Mouse (Mus musculus) heart, postnatal 36 days (tissue): Measurements from ENCODE around the gene Kctd17. TPM values are rescaled to one million over a fixed set of nuclear protein-coding genes. Genes with fewer than 3 reads are reported as not detected.

Source experiments
- DNase-seq, 2 experiments: peaks; one replicate each; pipeline ENCODE4 v3.0.0; 2021 to 2022
- intact Hi-C: fragments of 180-260 bp; cut with DNase I; formaldehyde crosslinking; loops from one replicate; pipeline ENCODE4 v1.15.1; 2025
- total RNA-seq, 2 experiments: library from RNA; stranded (reverse); gene quantifications; 2 replicates each; pipeline ENCODE4 v1.2.3; 2021

The Kctd17 gene
- total RNA-seq, 2 experiments from 2014 or later: 28.0 to 30.3 TPM

GRCm38 (mm10) chr15:78473442-78473841, 45.1 kb downstream of the Kctd17 start:
- intact Hi-C loops: no loop called here
- DNase-seq: no peak

GRCm38 (mm10) chr15:78475604-78476031, 47.3 kb downstream of the Kctd17 start:
- DNase-seq: no peak

DNA sequence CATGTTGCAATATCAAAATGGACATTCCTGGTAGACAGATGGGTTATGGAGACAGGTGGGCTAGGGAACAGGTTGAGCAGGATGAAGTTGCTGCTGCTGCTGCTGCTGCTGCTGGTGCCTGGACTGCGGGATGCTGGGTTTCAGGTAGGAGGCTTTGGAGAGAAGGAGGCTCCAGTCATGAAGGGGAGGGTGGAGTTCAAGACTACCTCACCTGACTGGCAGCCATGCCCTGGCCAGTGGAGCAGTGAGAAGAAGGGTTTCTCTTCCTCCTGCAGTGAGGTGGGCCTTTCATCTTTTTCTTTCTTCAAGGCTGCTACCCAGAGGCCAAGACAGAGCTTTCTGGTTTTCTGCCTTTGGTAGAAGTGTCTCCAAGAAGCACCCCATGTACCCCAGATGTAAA, 48.5 kb downstream of the Kctd17 start:
- DNase-seq: no peak
- intact Hi-C loops: no loop called here

More at GRCm38 (mm10) chr15:78475604-78476031, 47.3 kb downstream of the Kctd17 start:
- intact Hi-C loops: no loop called here

DNA sequence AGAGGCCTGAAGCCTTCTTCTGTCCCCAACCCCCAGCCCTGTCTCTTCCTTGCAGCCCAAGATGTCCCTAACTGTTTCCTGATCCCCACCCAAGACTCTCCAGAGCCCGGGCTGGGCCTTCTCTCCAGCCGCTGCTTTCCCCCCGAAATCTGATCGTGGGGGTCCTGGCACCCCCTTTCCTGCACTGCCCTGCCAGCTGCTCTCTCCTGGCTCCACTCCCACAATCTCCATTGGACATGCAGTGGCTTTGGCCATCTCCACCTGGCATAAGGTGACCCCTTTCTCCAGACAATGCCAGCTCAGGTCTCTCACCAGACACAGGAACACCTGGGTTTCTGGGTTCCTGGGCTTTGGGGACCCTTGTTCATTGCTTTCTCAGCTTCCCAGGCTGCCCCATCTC, 49.7 kb downstream of the Kctd17 start:
- intact Hi-C loops: no loop called here
- DNase-seq: no peak

DNA sequence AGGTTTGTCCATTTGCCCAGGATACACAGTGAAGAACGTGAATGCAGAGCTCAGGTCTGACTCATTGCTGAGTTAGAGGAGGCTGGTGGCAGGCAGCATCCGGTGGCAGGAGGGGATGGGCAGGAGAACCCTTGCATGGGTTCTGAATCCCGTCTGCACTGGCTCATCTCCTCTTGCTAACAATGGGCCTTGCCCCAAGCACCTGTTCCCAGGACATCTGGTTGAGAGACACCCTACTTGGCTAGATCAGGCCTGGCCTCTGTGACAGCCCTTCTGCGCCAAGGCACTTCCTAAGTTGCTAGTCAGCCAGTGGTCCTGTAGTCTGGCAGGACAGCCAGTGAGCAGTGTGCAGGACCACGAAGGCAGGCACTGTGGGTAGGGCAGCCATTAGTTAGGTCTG, 51.1 kb downstream of the Kctd17 start:
- DNase-seq: no peak
- intact Hi-C loops: no loop called here

DNA sequence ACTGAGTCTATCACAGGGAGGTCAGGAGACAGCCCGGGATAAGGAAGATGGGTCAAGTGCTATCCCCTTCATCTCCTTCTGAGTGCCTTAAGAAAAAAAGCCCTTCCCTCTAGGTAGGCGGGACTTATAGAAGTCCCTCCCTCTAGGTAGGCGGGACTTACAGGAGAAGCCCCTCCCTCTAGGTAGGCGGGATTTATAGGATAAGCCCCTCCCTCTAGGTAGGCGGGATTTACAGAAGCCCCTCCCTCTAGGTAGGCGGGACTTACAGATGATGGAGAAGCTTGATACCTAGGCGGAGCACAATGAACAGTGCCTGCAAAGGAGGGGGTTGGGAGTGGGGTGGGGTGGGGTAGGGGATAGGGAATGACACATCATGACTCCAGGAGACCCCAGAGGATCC, 51.7 kb downstream of the Kctd17 start:
- intact Hi-C loops: no loop called here
- no peak for DNase-seq

DNA sequence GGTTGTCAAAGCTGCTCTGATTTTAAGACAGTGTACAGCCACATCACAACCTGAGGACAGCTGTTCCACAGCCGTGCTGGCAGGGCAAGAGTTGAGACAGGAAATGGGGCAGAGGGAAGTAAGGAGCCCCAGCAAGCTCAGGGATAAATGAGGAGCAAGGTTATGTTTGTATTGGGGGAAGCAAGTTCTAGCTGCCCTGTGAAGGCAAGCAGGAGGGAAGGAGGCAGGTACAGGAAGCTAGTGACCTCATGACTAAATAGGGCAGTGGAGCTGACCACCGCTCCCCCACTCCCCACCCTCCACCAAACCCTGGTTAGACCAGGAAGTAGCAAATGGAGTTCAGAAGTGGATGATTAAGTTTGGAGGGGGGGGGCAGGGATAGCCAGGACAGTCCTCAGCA, 52.6 kb downstream of the Kctd17 start:
- DNase-seq: no peak
- intact Hi-C loops: no loop called here

DNA sequence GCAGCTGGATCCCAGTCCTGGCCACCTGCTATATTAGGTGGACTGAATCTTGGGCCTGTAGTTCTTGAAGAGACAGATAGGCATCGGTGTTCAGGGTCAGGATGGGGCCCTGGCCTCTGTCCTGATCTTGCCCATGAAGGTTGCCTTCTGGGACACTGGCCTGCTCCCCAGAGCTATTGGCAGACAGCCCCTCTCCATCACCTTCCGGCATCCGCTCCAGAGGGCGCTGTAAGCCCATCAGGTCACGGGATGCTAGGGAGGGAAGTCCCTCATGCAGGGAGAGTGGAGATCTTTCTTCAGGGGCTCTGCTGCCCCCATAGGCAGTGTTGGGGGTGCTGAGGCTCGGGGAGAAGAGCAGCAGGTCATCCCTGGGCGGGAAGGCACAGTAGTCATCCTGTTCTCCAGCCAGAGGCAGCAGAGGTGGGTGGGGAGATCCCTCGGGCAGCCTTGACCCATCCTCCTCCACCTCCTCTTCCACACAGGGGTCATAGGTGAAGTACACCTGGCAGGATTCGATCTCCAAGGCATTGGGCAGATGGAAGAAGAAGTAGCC, 53.2 kb downstream of the Kctd17 start:
- DNase-seq: peak; percentile 10 to 17
- intact Hi-C loops: no loop called here

- intact Hi-C loops: no loop called here
- no peak for DNase-seq
Measured at GRCm38 (mm10) chr15:78482518-78482917, 54.2 kb downstream of the Kctd17 start.

DNA sequence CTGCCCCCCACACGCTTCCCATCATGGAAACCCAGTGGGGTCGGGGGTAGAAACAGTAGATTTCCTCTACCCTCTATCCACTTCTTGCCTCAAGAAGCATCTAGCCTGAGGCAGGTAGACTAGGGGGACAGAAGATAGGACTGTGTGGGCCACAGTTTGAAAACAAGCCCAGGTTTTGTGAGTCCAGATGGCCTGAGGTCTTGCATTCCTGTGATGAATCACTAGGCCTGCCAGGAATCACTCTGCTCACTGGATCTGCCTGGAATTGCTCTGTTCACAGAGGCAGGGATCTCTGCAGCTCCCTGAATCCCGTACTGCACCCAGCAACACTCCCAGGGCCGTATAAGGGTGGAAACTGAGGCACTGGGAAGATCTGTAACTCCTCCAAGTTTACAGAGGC, 54.9 kb downstream of the Kctd17 start:
- DNase-seq: no peak
- intact Hi-C loops: no loop called here

DNA sequence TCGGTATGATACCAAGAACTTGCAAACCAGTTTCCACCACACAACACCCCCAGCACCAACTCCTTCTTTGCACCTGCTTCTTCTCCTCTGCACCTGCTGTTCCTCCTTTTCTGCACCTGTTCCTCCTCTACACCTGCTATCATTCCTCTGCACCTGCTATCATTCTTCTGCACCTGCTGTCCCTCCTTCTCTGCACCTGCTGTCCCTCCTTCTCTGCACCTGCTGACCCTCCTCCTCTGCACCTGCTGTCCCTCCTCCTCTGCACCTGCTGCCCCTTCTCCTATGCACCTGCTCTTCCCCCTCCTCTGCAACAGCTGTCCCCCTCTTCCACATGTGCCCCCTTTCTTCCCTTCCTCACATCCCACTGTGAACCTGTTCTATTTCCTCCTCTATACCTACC, 58.2 kb downstream of the Kctd17 start:
- DNase-seq: no peak
- intact Hi-C loops: no loop called here

GRCm38 (mm10) chr15:78487066-78487465, 58.7 kb downstream of the Kctd17 start:
- intact Hi-C loops: no loop called here
- no peak for DNase-seq

Other genes with a start within 250 kb of the Kctd17 start
- under 1 TPM; 0.42 to 0.57 TPM for gene Pvalb, start 222.2 kb upstream of the Kctd17 start, total RNA-seq
- 1 to 10 TPM; 1.0 to 3.2 TPM for gene Ncf4, start 183.8 kb upstream of the Kctd17 start, total RNA-seq
- gene Csf2rb2, start 122.8 kb upstream of the Kctd17 start, total RNA-seq: under 1 TPM; 0.68 to 0.86 TPM
- 1 to 10 TPM; 2.5 to 2.6 TPM for gene Csf2rb, start 102.8 kb upstream of the Kctd17 start, total RNA-seq
- gene Tex33, start 32.7 kb upstream of the Kctd17 start, total RNA-seq: not detected
- 10 to 100 TPM; 20.2 to 24.4 TPM for gene Tst, start 22.7 kb upstream of the Kctd17 start, total RNA-seq
- 10 to 100 TPM; 40.9 to 42.3 TPM for gene Mpst, start 22.1 kb upstream of the Kctd17 start, total RNA-seq
- not detected for gene Tmprss6, start 40.1 kb downstream of the Kctd17 start, total RNA-seq
- under 1 TPM; 0.39 to 0.54 TPM for gene Il2rb, start 66.7 kb downstream of the Kctd17 start, total RNA-seq
- gene C1qtnf6, start 102.9 kb downstream of the Kctd17 start, total RNA-seq: 10 to 100 TPM; 26.2 to 41.8 TPM
- gene Sstr3, start 116.1 kb downstream of the Kctd17 start, total RNA-seq: not detected
- gene Rac2, start 144.2 kb downstream of the Kctd17 start, total RNA-seq: 1 to 10 TPM; 2.7 to 7.4 TPM
- 1 to 10 TPM; 5.3 to 7.7 TPM for gene Cyth4, start 168.5 kb downstream of the Kctd17 start, total RNA-seq